Mouse (Mus musculus) lung, embryonic 16.5 days (tissue): ENCODE data around the gene Iqcf5. TPM values are rescaled to one million over a fixed set of nuclear protein-coding genes. Genes with fewer than 3 reads are reported as not detected.
A peak's percentile ranks its signal among the peaks of the same experiment; 100 is the strongest.

Source experiments
- ATAC-seq: fragments of 200-750 bp; cut with Nextera tagmentation; 2 replicates; pipeline ENCODE4 v1.8.0; 2017; ENCODE audit warnings: low read depth, mild to moderate bottlenecking, moderate library complexity
- H3K27ac ChIP-seq: fragments of 300-500 bp; sonication (generic); 2 replicates; pipeline ENCODE4 v1.5.1; 2014; ENCODE audit warnings: mild to moderate bottlenecking, control low read depth, low read length
- H3K27me3 ChIP-seq: fragments of 300-500 bp; sonication (generic); 2 replicates; pipeline ENCODE4 v1.6.1; 2014; ENCODE audit warnings: low read depth, low read length, mixed read lengths; ENCODE audit not compliant: control insufficient read depth, insufficient read depth
- H3K36me3 ChIP-seq: fragments of 300-500 bp; sonication (generic); 2 replicates; pipeline ENCODE4 v1.6.1; 2014; ENCODE audit warnings: low read length; ENCODE audit not compliant: control insufficient read depth, insufficient read depth
- H3K4me1 ChIP-seq: fragments of 300-500 bp; sonication (generic); replicated peaks from 2 replicates; pipeline ENCODE4 v1.6.1; 2014; ENCODE audit warnings: low read length, mixed read lengths; ENCODE audit not compliant: control insufficient read depth, insufficient read depth
- H3K4me2 ChIP-seq: fragments of 300-500 bp; sonication (generic); 2 replicates; pipeline ENCODE4 v1.6.1; 2014; ENCODE audit warnings: low read depth, low read length, control low read depth
- H3K4me3 ChIP-seq: fragments of 300-500 bp; sonication (generic); 2 replicates; pipeline ENCODE4 v1.5.1; 2014; ENCODE audit warnings: mild to moderate bottlenecking, low read length, control low read depth
- H3K9ac ChIP-seq: fragments of 300-500 bp; sonication (generic); 2 replicates; pipeline ENCODE4 v1.6.1; 2014; ENCODE audit warnings: low read length, control low read depth
- H3K9me3 ChIP-seq: fragments of 300-500 bp; sonication (generic); 2 replicates; pipeline ENCODE4 v1.6.1; 2016; ENCODE audit warnings: low read length; ENCODE audit not compliant: control insufficient read depth
- WGBS: fragments of 180-500 bp; shearing (Covaris S2); extraction: QIAGEN DNeasy Blood & Tissue Kit; methylation state at CpG from one replicate; pipeline ENCODE4 v1.1.7; 2014; 5-methylcytosine and 5-hydroxymethylcytosine counted together
- polyA plus RNA-seq: library from polyadenylated mRNA; unstranded; fragments of >200 nt; fragmentation: Nextera tagmentation; extraction: Ambion mirVana; gene quantifications from 2 replicates; pipeline ENCODE4 v1.2.1, GENCODE M21; 2015

Iqcf5 gene
- not detected in 2 replicates for polyA plus RNA-seq

- H3K4me2 ChIP-seq = no peak within 1 kb of the TSS
- H3K4me3 ChIP-seq = no peak within 1 kb of the TSS
- H3K4me1 ChIP-seq = peaks cover 8% of the 10 kb centered on the region
- 84% methylated on average over 4 of the region's 4 CpGs for WGBS
- ATAC-seq = no peak
- H3K9me3 ChIP-seq = no peaks in the 10 kb centered on the region
- H3K27me3 ChIP-seq = no peaks in the 10 kb centered on the region
- H3K27ac ChIP-seq = no peak within 1 kb of the TSS
- H3K36me3 ChIP-seq = no peaks in the 10 kb centered on the region
- H3K9ac ChIP-seq = no peak within 1 kb of the TSS
Measured at GRCm38 (mm10) chr9:106514273-106514672, at the start of gene Iqcf5. TSS of gene Iqcf5 (plus strand) at chr9:106514573.

GRCm38 (mm10) chr9:106464751-106465541, 49.4 kb upstream of the Iqcf5 start:
- no peaks in the 10 kb centered on the region for H3K9me3 ChIP-seq
- H3K4me2 ChIP-seq = peak overlapping the region; percentile 100
- WGBS = 3% methylated on average over 93 of the region's 99 CpGs
- peaks cover 9% of the 10 kb centered on the region for H3K36me3 ChIP-seq
- peaks cover 9% of the 10 kb centered on the region for H3K4me1 ChIP-seq
- ATAC-seq = peak; percentile 80
- no peaks in the 10 kb centered on the region for H3K27me3 ChIP-seq
- H3K4me3 ChIP-seq = peak overlapping the region; percentile 58
- no peak overlapping the region for H3K27ac ChIP-seq
- peak overlapping the region; percentile 69 for H3K9ac ChIP-seq

GRCm38 (mm10) chr9:106465571-106466200, 48.7 kb upstream of the Iqcf5 start, which contains the start of gene Gpr62:
TSS of gene Gpr62 (minus strand) at chr9:106465938.
- H3K4me3 ChIP-seq = peak within 1 kb of the TSS; percentile 58
- no peak within 1 kb of the TSS for H3K27ac ChIP-seq
- ATAC-seq = no peak
- WGBS = 38% methylated on average over 26 of the region's 26 CpGs
- peaks cover 9% of the 10 kb centered on the region for H3K36me3 ChIP-seq
- peak within 1 kb of the TSS; percentile 69 for H3K9ac ChIP-seq
- H3K4me2 ChIP-seq = peak within 1 kb of the TSS; percentile 100
- peaks cover 9% of the 10 kb centered on the region for H3K4me1 ChIP-seq
- H3K9me3 ChIP-seq = no peaks in the 10 kb centered on the region
- H3K27me3 ChIP-seq = no peaks in the 10 kb centered on the region

- Histone ChIP-seq H3K4me3 (no peak overlapping the region), H3K4me1 (peaks cover 12% of the 10 kb centered on the region), H3K9me3 (no peaks in the 10 kb centered on the region), H3K9ac (no peak overlapping the region), H3K4me2 (no peak overlapping the region), H3K36me3 (peaks cover 9% of the 10 kb centered on the region), H3K27me3 (no peaks in the 10 kb centered on the region), H3K27ac (no peak overlapping the region)
- 77% methylated on average over 6 of the region's 6 CpGs for WGBS
- no peak for ATAC-seq
Measured at GRCm38 (mm10) chr9:106466721-106467120, 47.7 kb upstream of the Iqcf5 start.

- no peak for ATAC-seq
- no peaks in the 10 kb centered on the region for H3K9me3 ChIP-seq
- no peak overlapping the region for H3K4me3 ChIP-seq
- no peak overlapping the region for H3K4me2 ChIP-seq
- no peak overlapping the region for H3K27ac ChIP-seq
- no peak overlapping the region for H3K9ac ChIP-seq
- no peaks in the 10 kb centered on the region for H3K27me3 ChIP-seq
- H3K4me1 ChIP-seq = peaks cover 15% of the 10 kb centered on the region
- 84% methylated on average over 7 of the region's 7 CpGs for WGBS
- H3K36me3 ChIP-seq = peaks cover 3% of the 10 kb centered on the region; the same call in 1 of the 2 replicates
Measured at GRCm38 (mm10) chr9:106467746-106468145, 46.6 kb upstream of the Iqcf5 start.

- Histone ChIP-seq H3K4me1 (peaks cover 20% of the 10 kb centered on the region), H3K4me2 (no peak overlapping the region), H3K9me3 (no peaks in the 10 kb centered on the region), H3K27me3 (no peaks in the 10 kb centered on the region), H3K36me3 (no peaks in the 10 kb centered on the region), H3K27ac (no peak overlapping the region), H3K9ac (no peak overlapping the region), H3K4me3 (no peak overlapping the region)
- WGBS = 57% methylated on average over 6 of the region's 6 CpGs
- ATAC-seq = no peak
Measured at GRCm38 (mm10) chr9:106469317-106469716, 45.1 kb upstream of the Iqcf5 start.

- 61% methylated on average over 9 of the region's 9 CpGs for WGBS
- H3K9me3 ChIP-seq = no peaks in the 10 kb centered on the region
Measured at GRCm38 (mm10) chr9:106469776-106470175, 44.6 kb upstream of the Iqcf5 start.

GRCm38 (mm10) chr9:106470991-106471750, 43.2 kb upstream of the Iqcf5 start:
- WGBS = 63% methylated on average over 14 of the region's 14 CpGs
- no peak overlapping the region for H3K27ac ChIP-seq
- no peaks in the 10 kb centered on the region for H3K36me3 ChIP-seq
- H3K4me2 ChIP-seq = peak overlapping the region; percentile 39
- H3K9me3 ChIP-seq = no peaks in the 10 kb centered on the region
- H3K27me3 ChIP-seq = no peaks in the 10 kb centered on the region
- no peak overlapping the region for H3K4me3 ChIP-seq
- peaks cover 28% of the 10 kb centered on the region for H3K4me1 ChIP-seq
- no peak overlapping the region for H3K9ac ChIP-seq
- no peak for ATAC-seq

More at GRCm38 (mm10) chr9:106469776-106470175, 44.6 kb upstream of the Iqcf5 start:
- H3K36me3 ChIP-seq = no peaks in the 10 kb centered on the region
- H3K4me3 ChIP-seq = no peak overlapping the region
- H3K27ac ChIP-seq = no peak overlapping the region
- no peak overlapping the region for H3K4me2 ChIP-seq
- H3K9ac ChIP-seq = no peak overlapping the region
- ATAC-seq = no peak
- peaks cover 21% of the 10 kb centered on the region for H3K4me1 ChIP-seq
- H3K27me3 ChIP-seq = no peaks in the 10 kb centered on the region

- Histone ChIP-seq H3K9ac (0 out of 2 replicates have a peak overlapping the region, but pooled peaks have one; percentile 29), H3K27ac (peak overlapping the region; percentile 2; the same call in 1 of the 2 replicates), H3K9me3 (no peaks in the 10 kb centered on the region), H3K36me3 (no peaks in the 10 kb centered on the region), H3K4me2 (peak overlapping the region; percentile 39), H3K4me1 (peaks cover 33% of the 10 kb centered on the region), H3K4me3 (no peak overlapping the region), H3K27me3 (no peaks in the 10 kb centered on the region)
- ATAC-seq = peak; percentile 11; the same call in 1 of the 2 replicates
- 15% methylated on average over 5 of the region's 5 CpGs for WGBS
Measured at GRCm38 (mm10) chr9:106471892-106472291, 42.5 kb upstream of the Iqcf5 start.
